ENCODE assay signal across 24 mouse cellular contexts in the genomic region with DNA sequence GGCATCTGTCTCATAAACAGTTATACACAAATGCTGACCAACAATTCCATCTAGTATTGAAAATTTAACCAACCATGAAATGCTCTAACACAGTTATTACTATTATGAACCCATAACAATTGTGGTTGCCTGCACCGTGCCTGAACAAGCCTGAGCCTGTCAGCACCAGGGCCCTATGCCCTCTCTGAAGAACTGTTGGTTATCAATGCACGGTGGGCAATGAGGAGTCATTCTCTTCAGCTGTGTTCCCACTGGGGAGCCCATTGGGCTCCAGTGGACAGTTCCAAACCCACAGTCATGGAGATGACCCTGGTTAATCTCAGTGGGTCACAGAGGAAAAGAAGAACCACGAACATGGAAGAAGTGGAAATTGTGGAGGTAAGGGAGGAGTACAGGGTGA.
"Had no signal": no experiment of that assay in that cellular context is flagged by ENCODE, and none has a peak within 500 bp of the region (broad histone marks: within the 10 kb centered on the region; RNA-seq: fewer than 3 reads in every experiment).

No protein-coding gene starts in this region.

- H3K27me3 ChIP-seq: embryonic facial prominence, embryonic 12.5 days; embryonic facial prominence, embryonic 13.5 days; embryonic facial prominence, embryonic 15.5 days; forebrain, embryonic 12.5 days; forebrain, embryonic 13.5 days; forebrain, embryonic 15.5 days had no signal

- H3K9ac ChIP-seq: embryonic facial prominence, embryonic 12.5 days; embryonic facial prominence, embryonic 13.5 days; embryonic facial prominence, embryonic 15.5 days; forebrain, embryonic 12.5 days; forebrain, embryonic 13.5 days; forebrain, embryonic 15.5 days; forebrain, postnatal 0 days had no signal

- H3K27ac ChIP-seq: embryonic facial prominence, embryonic 10.5 days; embryonic facial prominence, embryonic 12.5 days; embryonic facial prominence, embryonic 13.5 days; embryonic facial prominence, embryonic 15.5 days; forebrain, embryonic 10.5 days; forebrain, embryonic 12.5 days; forebrain, embryonic 13.5 days; forebrain, embryonic 15.5 days; gastrocnemius, adult 2 months had no signal

- H3K9me3 ChIP-seq: embryonic facial prominence, embryonic 10.5 days; embryonic facial prominence, embryonic 12.5 days; embryonic facial prominence, embryonic 13.5 days; embryonic facial prominence, embryonic 15.5 days; forebrain, embryonic 10.5 days; forebrain, embryonic 12.5 days; forebrain, embryonic 13.5 days; forebrain, embryonic 15.5 days had no signal

- DNase-seq: cerebellum, adult 2 months; cerebellum, adult 8-10 months; cerebellum, adult 9-10 months; cerebellum, adult 9-11 months; cerebellum, postnatal 10 days; cerebellum, postnatal 14 days; cerebellum, postnatal 25 days; cerebellum, postnatal 36 days; embryo, embryonic 11 days; forebrain, postnatal 0 days; gastrocnemius, adult 2 months; gastrocnemius, postnatal 10 days; gastrocnemius, postnatal 14 days; gastrocnemius, postnatal 25 days; gastrocnemius, postnatal 36 days had no signal

- H3K36me3 ChIP-seq: embryonic facial prominence, embryonic 10.5 days; embryonic facial prominence, embryonic 12.5 days; embryonic facial prominence, embryonic 13.5 days; embryonic facial prominence, embryonic 15.5 days; forebrain, embryonic 10.5 days; forebrain, embryonic 12.5 days; forebrain, embryonic 15.5 days had no signal

- H3K4me1 ChIP-seq: embryonic facial prominence, embryonic 10.5 days; embryonic facial prominence, embryonic 12.5 days; embryonic facial prominence, embryonic 13.5 days; embryonic facial prominence, embryonic 15.5 days had no signal

- H3K4me3 ChIP-seq: embryonic facial prominence, embryonic 10.5 days; embryonic facial prominence, embryonic 12.5 days; embryonic facial prominence, embryonic 13.5 days; embryonic facial prominence, embryonic 15.5 days; erythroblast, embryonic 14.5 days; forebrain, embryonic 10.5 days; forebrain, embryonic 12.5 days; forebrain, embryonic 13.5 days; forebrain, embryonic 15.5 days; gastrocnemius, adult 2 months had no signal
